Mouse (Mus musculus) myocyte (in vitro differentiated cells): ENCODE measurements at regions not wholly inside any gene's neighbourhood (a gene's known extent, or its start where the extent isn't known, plus 50 kb on each side); places are given as distances from the start of the nearest gene placed in this dataset.

Experiments
- H3K27me3 ChIP-seq: one replicate; pipeline ENCODE4 v1.6.1; 2011; ENCODE audit not compliant: control insufficient read depth, insufficient read depth, insufficient read length
- H3K36me3 ChIP-seq: one replicate; pipeline ENCODE4 v1.6.1; 2011; ENCODE audit not compliant: control insufficient read depth, insufficient read depth
- H3K4me2 ChIP-seq: one replicate; pipeline ENCODE4 v1.6.1; 2011; ENCODE audit warnings: low read depth, control low read depth
- H3K4me3 ChIP-seq: one replicate; pipeline ENCODE4 v1.5.1; 2011; ENCODE audit warnings: mild to moderate bottlenecking, control low read depth, moderate library complexity
- H3K79me2 ChIP-seq: one replicate; pipeline ENCODE4 v1.6.1; 2011; ENCODE audit not compliant: control insufficient read depth, insufficient read depth
- H3ac ChIP-seq: one replicate; pipeline ENCODE4 v1.6.1; 2011; ENCODE audit not compliant: control insufficient read depth, insufficient read length
- CEBPB ChIP-seq: IDR thresholded peaks from 2 replicates; pipeline ENCODE4 v1.6.1; 2011; ENCODE audit warnings: mild to moderate bottlenecking, moderate library complexity; ENCODE audit not compliant: poor library complexity, insufficient read depth, severe bottlenecking
- E2F4 ChIP-seq: IDR thresholded peaks from one replicate; pipeline ENCODE4 v1.6.1; 2011; ENCODE audit warnings: mild to moderate bottlenecking, control low read depth, moderate library complexity; ENCODE audit not compliant: insufficient read depth
- MAX ChIP-seq: IDR thresholded peaks from one replicate; pipeline ENCODE4 v1.6.1; 2011; ENCODE audit warnings: low read depth, mild to moderate bottlenecking, control low read depth
- MYOD1 ChIP-seq, 3 experiments: IDR thresholded peaks; one replicate each; pipeline ENCODE4 v1.6.1; 2011; ENCODE audit warnings: control low read depth in 2 of 3, low read depth in 2 of 3, mild to moderate bottlenecking in 2 of 3, moderate library complexity in 1 of 3; ENCODE audit not compliant: insufficient read length in 2 of 3, control insufficient read depth in 1 of 3
- MYOG ChIP-seq, 3 experiments: IDR thresholded peaks; one replicate each; pipeline ENCODE4 v1.6.1; 2011; ENCODE audit warnings: control low read depth in 2 of 3, low read depth in 2 of 3, mild to moderate bottlenecking in 2 of 3; ENCODE audit not compliant: insufficient read length in 2 of 3, control insufficient read depth in 1 of 3, insufficient read depth in 1 of 3
- POLR2A ChIP-seq: IDR thresholded peaks from one replicate; pipeline ENCODE4 v1.6.1; 2011; ENCODE audit warnings: low read depth, mild to moderate bottlenecking, control low read depth, moderate library complexity; ENCODE audit not compliant: insufficient read length
- POLR2AphosphoS2 ChIP-seq: IDR thresholded peaks from one replicate; pipeline ENCODE4 v1.6.1; 2011; ENCODE audit warnings: low read depth, control low read depth; ENCODE audit not compliant: insufficient read length
- REST ChIP-seq: IDR thresholded peaks from one replicate; pipeline ENCODE4 v1.6.1; 2011; ENCODE audit warnings: mild to moderate bottlenecking, control low read depth, moderate library complexity; ENCODE audit not compliant: insufficient read depth, insufficient read length
- SRF ChIP-seq: IDR thresholded peaks from one replicate; pipeline ENCODE4 v1.6.1; 2011; ENCODE audit warnings: low read depth; ENCODE audit not compliant: control insufficient read depth, insufficient read length
- TCF12 ChIP-seq: IDR thresholded peaks from one replicate; pipeline ENCODE4 v1.6.1; 2011; ENCODE audit warnings: mild to moderate bottlenecking, control low read depth; ENCODE audit not compliant: poor library complexity, insufficient read depth, severe bottlenecking
- TCF3 ChIP-seq: IDR thresholded peaks from one replicate; pipeline ENCODE4 v1.6.1; 2011; ENCODE audit warnings: low read depth, control low read depth; ENCODE audit not compliant: insufficient read length
- USF1 ChIP-seq: IDR thresholded peaks from one replicate; pipeline ENCODE4 v1.6.1; 2011; ENCODE audit warnings: low read depth, mild to moderate bottlenecking, control low read depth, moderate library complexity

DNA sequence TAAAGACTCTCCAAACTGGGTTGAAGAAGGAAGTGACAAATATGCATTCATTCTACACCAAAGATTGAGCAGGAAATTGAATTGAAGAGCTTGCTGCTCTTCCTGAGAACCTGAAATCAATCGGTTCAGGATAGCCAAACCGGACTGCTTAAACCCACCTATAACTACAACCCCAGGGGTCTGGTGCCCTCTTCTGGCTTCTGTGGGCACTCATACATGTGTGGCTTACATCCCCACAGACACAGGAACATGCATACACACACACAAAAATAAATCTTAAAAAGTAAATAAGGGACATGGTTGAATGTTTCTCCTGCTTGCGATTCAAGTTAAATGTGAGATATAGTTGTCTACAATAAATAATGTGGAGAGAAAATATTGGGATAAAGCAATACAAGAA, 244.7 kb upstream of the Noct start:
- Histone ChIP-seq H3K79me2 (no peaks in the 10 kb centered on the region), H3K4me3 (no peak overlapping the region), H3K27me3 (no peaks in the 10 kb centered on the region), H3ac (no peak overlapping the region), H3K4me2 (no peak overlapping the region), H3K36me3 (no peaks in the 10 kb centered on the region)
- no peak for TF ChIP-seq POLR2A
- TF ChIP-seq MYOD1 (IDR thresholded peaks at IDR 0.05; ENCODE audit: control insufficient read depth in 1 of 3, insufficient read length in 2 of 3, low read depth in 2 of 3) = no peak
- TF ChIP-seq REST = no peak
- TF ChIP-seq MAX = no peak
- no peak for TF ChIP-seq CEBPB
- TF ChIP-seq POLR2AphosphoS2 = no peak
- no peak for TF ChIP-seq TCF3
- no peak for TF ChIP-seq SRF
- no peak for TF ChIP-seq TCF12
- TF ChIP-seq E2F4 = no peak

DNA sequence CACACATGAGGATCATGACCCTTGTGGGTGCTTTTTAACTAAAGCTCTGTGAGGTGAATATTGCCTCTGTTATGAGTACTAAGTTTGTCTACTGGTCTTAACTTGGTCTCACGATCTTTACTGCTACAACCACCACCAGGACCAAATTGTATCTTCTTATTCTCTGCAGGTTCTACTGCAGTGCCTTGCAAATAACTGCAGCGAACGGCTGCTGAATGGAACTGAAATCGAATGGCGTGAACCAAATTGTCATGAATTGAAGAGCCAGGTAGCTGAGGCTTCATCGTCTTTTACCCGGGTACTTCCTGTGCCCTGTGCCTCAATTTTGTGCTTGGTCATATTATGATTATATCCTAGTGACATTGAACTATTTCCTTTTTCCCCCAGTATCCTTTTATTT, 242.5 kb upstream of the Noct start:
- H3K36me3 ChIP-seq = no peaks in the 10 kb centered on the region
- TF ChIP-seq REST = no peak
- no peak for TF ChIP-seq TCF12
- TF ChIP-seq SRF = no peak
- no peak for TF ChIP-seq POLR2AphosphoS2
- TF ChIP-seq CEBPB = no peak
- TF ChIP-seq MAX = no peak
- TF ChIP-seq USF1 = no peak
- TF ChIP-seq POLR2A = no peak
- no peak for TF ChIP-seq TCF3
- no peak for TF ChIP-seq MYOD1 (IDR thresholded peaks at IDR 0.05; ENCODE audit: control insufficient read depth in 1 of 3, insufficient read length in 2 of 3, low read depth in 2 of 3)
- TF ChIP-seq MYOG (IDR thresholded peaks at IDR 0.05; ENCODE audit: control insufficient read depth in 1 of 3, insufficient read depth in 1 of 3, insufficient read length in 2 of 3, low read depth in 2 of 3) = no peak
- TF ChIP-seq E2F4 = no peak
- H3K4me2 ChIP-seq = no peak overlapping the region
- H3K79me2 ChIP-seq = no peaks in the 10 kb centered on the region
- H3ac ChIP-seq = no peak overlapping the region
- no peaks in the 10 kb centered on the region for H3K27me3 ChIP-seq
- no peak overlapping the region for H3K4me3 ChIP-seq

GRCm38 (mm10) chr3:50982649-50983048, 241.6 kb upstream of the Noct start:
- no peaks in the 10 kb centered on the region for H3K79me2 ChIP-seq
- H3ac ChIP-seq = no peak overlapping the region
- no peak overlapping the region for H3K4me3 ChIP-seq
- TF ChIP-seq REST (no peak), MYOG (IDR thresholded peaks at IDR 0.05; ENCODE audit: control insufficient read depth in 1 of 3, insufficient read depth in 1 of 3, insufficient read length in 2 of 3, low read depth in 2 of 3) (no peak), POLR2A (no peak), CEBPB (no peak), MAX (no peak), MYOD1 (IDR thresholded peaks at IDR 0.05; ENCODE audit: control insufficient read depth in 1 of 3, insufficient read length in 2 of 3, low read depth in 2 of 3) (no peak), SRF (no peak), USF1 (no peak)
- no peaks in the 10 kb centered on the region for H3K27me3 ChIP-seq
- no peaks in the 10 kb centered on the region for H3K36me3 ChIP-seq
- no peak overlapping the region for H3K4me2 ChIP-seq

GRCm38 (mm10) chr3:50983126-50983525, 241.1 kb upstream of the Noct start:
- TF ChIP-seq TCF3 (no peak), MYOG (IDR thresholded peaks at IDR 0.05; ENCODE audit: control insufficient read depth in 1 of 3, insufficient read depth in 1 of 3, insufficient read length in 2 of 3, low read depth in 2 of 3) (no peak), CEBPB (no peak), TCF12 (no peak), REST (no peak), USF1 (no peak), MAX (no peak), POLR2A (no peak), POLR2AphosphoS2 (no peak), MYOD1 (IDR thresholded peaks at IDR 0.05; ENCODE audit: control insufficient read depth in 1 of 3, insufficient read length in 2 of 3, low read depth in 2 of 3) (no peak), E2F4 (no peak)
- H3K4me3 ChIP-seq = no peak overlapping the region
- H3ac ChIP-seq = no peak overlapping the region
- H3K4me2 ChIP-seq = no peak overlapping the region
- no peaks in the 10 kb centered on the region for H3K36me3 ChIP-seq
- no peaks in the 10 kb centered on the region for H3K79me2 ChIP-seq
- no peaks in the 10 kb centered on the region for H3K27me3 ChIP-seq
